Mouse (Mus musculus) forebrain, embryonic 14.5 days (tissue): ENCODE data around the gene Net1. TPM values are rescaled to one million over a fixed set of nuclear protein-coding genes. Genes with fewer than 3 reads are reported as not detected.

Experiments
- ATAC-seq: fragments of 200-750 bp; cut with Nextera tagmentation; 2 replicates; pipeline ENCODE4 v1.8.0; 2017; ENCODE audit warnings: mild to moderate bottlenecking, moderate library complexity
- DNase-seq: peaks from one replicate; pipeline ENCODE4 v3.0.0-alpha.2; 2015; ENCODE audit warnings: low spot score
- H3K27ac ChIP-seq: fragments of 300-500 bp; sonication (generic); 2 replicates; pipeline ENCODE4 v1.5.1; 2014; ENCODE audit warnings: low read depth, mild to moderate bottlenecking, control low read depth, low read length, moderate library complexity
- H3K27me3 ChIP-seq: fragments of 300-500 bp; sonication (generic); replicated peaks from 2 replicates; pipeline ENCODE4 v1.6.1; 2014; ENCODE audit warnings: low read length, control low read depth, mixed read lengths; ENCODE audit not compliant: control insufficient read depth, insufficient read depth
- H3K36me3 ChIP-seq: fragments of 300-500 bp; sonication (generic); 2 replicates; pipeline ENCODE4 v1.6.1; 2014; ENCODE audit warnings: low read length, control low read depth; ENCODE audit not compliant: control insufficient read depth, insufficient read depth
- H3K4me1 ChIP-seq: fragments of 300-500 bp; sonication (generic); 2 replicates; pipeline ENCODE4 v1.6.1; 2014; ENCODE audit warnings: antibody characterized with exemption, low read length, control low read depth; ENCODE audit not compliant: control insufficient read depth, insufficient read depth
- H3K4me2 ChIP-seq: fragments of 300-500 bp; sonication (generic); 2 replicates; pipeline ENCODE4 v1.6.1; 2014; ENCODE audit warnings: mild to moderate bottlenecking, control low read depth, low read length
- H3K4me3 ChIP-seq: fragments of 300-500 bp; sonication (generic); 2 replicates; pipeline ENCODE4 v1.5.1; 2014; ENCODE audit warnings: low read depth, low read length, control low read depth
- H3K9ac ChIP-seq: fragments of 300-500 bp; sonication (generic); 2 replicates; pipeline ENCODE4 v1.6.1; 2014; ENCODE audit warnings: mild to moderate bottlenecking, low read length, control low read depth, moderate library complexity
- H3K9me3 ChIP-seq: fragments of 300-500 bp; sonication (generic); replicated peaks from 2 replicates; pipeline ENCODE4 v1.6.1; 2016; ENCODE audit warnings: low read length, control low read depth, mixed read lengths; ENCODE audit not compliant: control insufficient read depth
- WGBS: fragments of 180-500 bp; shearing (Covaris S2); extraction: QIAGEN DNeasy Blood & Tissue Kit; methylation state at CpG from one replicate; pipeline ENCODE4 v1.1.7; 2014; 5-methylcytosine and 5-hydroxymethylcytosine counted together
- polyA plus RNA-seq: library from polyadenylated mRNA; unstranded; fragments of >200 nt; fragmentation: Nextera tagmentation; extraction: Ambion mirVana; gene quantifications from 2 replicates; pipeline ENCODE4 v1.2.1, GENCODE M21; 2014

Net1 gene
- polyA plus RNA-seq, 1 experiment from 2014 or later, result 11.1 TPM

DNA sequence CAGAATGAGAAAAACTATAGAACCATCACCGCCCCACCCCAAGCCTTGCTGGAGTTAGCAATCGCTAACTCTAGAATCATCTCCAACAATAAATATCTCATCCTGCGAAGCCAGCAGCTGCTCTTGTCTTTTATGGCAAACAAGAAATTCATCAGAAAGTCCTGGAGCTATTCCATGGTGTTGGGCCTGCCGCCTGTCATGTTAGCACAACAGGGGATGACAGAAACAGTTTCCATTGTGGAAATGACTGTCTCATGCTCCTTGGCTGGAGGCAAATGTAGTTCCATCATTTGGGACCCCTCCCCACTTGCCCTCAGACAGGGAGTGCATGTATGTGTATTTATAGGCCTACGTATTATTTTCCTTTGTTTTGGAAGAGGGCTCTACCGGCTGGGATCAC lies 41.6 kb downstream of the Net1 start:
- Histone ChIP-seq H3K9me3 (no peaks in the 10 kb centered on the region), H3K4me3 (no peak overlapping the region), H3K4me1 (no peaks in the 10 kb centered on the region), H3K27ac (no peak overlapping the region), H3K4me2 (no peak overlapping the region), H3K27me3 (no peaks in the 10 kb centered on the region), H3K9ac (no peak overlapping the region), H3K36me3 (no peaks in the 10 kb centered on the region; the same call in 1 of the 2 replicates)
- DNase-seq (peak; percentile 12), ATAC-seq (no peak)
- 83% methylated on average over 6 of the region's 6 CpGs for WGBS

DNA sequence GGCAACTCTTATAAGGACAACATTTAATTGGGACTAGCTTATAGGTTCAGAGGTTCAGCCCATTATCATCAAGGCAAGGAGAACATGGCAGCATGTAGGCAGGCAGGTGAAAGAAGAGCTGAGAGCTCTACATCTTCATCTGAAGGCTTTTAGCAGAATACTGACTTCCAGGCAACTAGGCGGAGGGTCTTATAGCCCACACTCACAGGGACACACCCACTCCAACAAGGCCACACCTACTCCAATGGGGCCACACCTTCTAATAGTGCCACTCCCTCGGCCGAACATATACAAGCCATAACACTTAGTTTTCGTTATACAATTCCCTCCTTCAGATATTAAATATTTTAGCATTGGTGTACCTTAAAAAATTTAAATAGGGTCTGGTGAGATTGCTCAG lies 45.2 kb downstream of the Net1 start:
- no peak overlapping the region for H3K4me2 ChIP-seq
- no peaks in the 10 kb centered on the region for H3K4me1 ChIP-seq
- no peaks in the 10 kb centered on the region for H3K9me3 ChIP-seq
- 94% methylated on average over 4 of the region's 4 CpGs for WGBS
- H3K27ac ChIP-seq, result no peak overlapping the region
- DNase-seq, result no peak
- no peak for ATAC-seq
- no peak overlapping the region for H3K4me3 ChIP-seq
- H3K27me3 ChIP-seq, result no peaks in the 10 kb centered on the region
- H3K9ac ChIP-seq, result no peak overlapping the region
- H3K36me3 ChIP-seq, result no peaks in the 10 kb centered on the region

DNA sequence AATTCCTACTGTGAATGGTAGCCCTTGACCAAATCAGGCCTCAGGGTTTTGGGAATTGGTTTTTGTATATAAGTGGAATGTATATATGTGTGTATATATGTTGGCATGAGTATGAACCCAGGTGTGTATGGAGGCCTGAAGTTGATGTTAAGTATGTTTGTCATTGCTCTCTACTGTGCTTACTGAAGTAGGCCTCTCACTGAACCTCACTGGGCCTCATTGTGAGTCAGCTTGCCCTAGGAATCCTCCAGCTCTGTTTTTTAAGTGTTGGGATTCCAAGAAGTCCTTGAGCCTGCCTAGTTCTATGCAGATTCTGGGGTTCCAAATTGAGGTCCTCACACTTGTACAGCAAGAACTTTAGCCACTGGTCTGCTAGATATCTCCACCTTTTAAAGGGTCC lies 48.1 kb downstream of the Net1 start:
- H3K27me3 ChIP-seq, result no peaks in the 10 kb centered on the region
- no peak overlapping the region for H3K27ac ChIP-seq
- H3K36me3 ChIP-seq, result no peaks in the 10 kb centered on the region
- H3K9me3 ChIP-seq, result no peaks in the 10 kb centered on the region
- H3K4me3 ChIP-seq, result no peak overlapping the region
- H3K4me2 ChIP-seq, result no peak overlapping the region
- no peak overlapping the region for H3K9ac ChIP-seq
- H3K4me1 ChIP-seq, result no peaks in the 10 kb centered on the region
- no peak for DNase-seq
- ATAC-seq, result no peak

DNA sequence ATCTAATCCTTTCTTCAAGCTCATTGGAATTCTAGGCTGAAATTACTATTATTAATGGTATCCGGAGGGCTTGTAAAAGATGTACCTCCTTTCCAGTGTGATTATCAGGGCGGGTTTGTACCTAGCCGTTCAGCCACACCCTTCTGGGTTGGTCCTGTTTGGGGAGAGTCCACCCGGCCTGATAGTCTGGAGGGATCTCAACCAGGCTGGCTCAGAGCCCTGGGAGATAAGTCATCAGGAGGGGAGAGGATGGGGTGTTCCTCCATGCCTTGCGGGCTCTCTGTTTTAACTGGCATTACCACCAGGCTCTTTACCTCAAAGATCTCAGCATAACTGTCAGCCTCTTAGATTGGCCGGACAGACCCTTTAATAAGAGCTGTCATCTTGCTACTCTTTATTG lies 50.9 kb downstream of the Net1 start:
- no peaks in the 10 kb centered on the region for H3K9me3 ChIP-seq
- no peaks in the 10 kb centered on the region for H3K27me3 ChIP-seq
- no peak overlapping the region for H3K4me2 ChIP-seq
- H3K36me3 ChIP-seq, result no peaks in the 10 kb centered on the region
- ATAC-seq (no peak), DNase-seq (no peak)
- no peak overlapping the region for H3K9ac ChIP-seq
- 94% methylated on average over 6 of the region's 6 CpGs for WGBS
- no peak overlapping the region for H3K4me3 ChIP-seq
- H3K4me1 ChIP-seq, result no peaks in the 10 kb centered on the region
- no peak overlapping the region for H3K27ac ChIP-seq

DNA sequence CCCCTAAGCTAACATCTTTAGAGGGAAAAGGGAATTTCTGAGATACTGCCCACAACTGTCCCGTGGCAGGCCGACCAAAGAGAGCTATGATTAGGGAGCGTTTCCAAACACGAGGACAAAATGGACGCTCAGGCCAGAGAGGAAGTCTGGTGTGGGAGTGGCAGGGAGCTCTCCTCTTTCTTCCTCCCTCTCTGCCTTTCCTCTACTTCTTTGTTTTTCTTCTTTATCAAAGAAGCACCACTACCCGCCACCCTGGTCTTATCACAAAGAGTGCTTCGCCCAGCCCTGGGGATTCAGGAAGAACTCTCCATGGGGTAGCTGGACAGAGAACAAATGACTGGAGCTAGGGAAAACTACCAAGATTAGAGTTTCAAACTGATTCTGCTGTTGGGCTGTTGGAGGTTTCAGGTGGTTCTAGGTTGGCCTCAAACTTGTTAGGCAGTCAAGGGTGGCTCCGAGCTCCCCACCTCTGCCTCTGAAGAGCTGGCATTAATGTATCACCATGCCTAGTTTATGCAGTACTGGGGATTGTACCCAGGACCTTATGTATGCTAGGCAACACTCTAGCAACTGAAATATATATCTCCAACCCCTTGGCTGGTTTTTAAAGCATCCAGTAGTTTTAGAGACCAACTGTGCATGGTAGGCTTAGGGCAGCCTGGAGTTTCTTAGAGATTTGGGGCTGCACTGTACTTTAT lies 51.5 kb downstream of the Net1 start:
- WGBS, result 83% methylated on average over 8 of the region's 8 CpGs
- Histone ChIP-seq H3K9me3 (no peaks in the 10 kb centered on the region), H3K4me3 (no peak overlapping the region), H3K4me1 (no peaks in the 10 kb centered on the region), H3K27ac (no peak overlapping the region), H3K9ac (no peak overlapping the region), H3K4me2 (no peak overlapping the region), H3K27me3 (no peaks in the 10 kb centered on the region), H3K36me3 (no peaks in the 10 kb centered on the region)
- ATAC-seq, result no peak
- DNase-seq, result no peak

DNA sequence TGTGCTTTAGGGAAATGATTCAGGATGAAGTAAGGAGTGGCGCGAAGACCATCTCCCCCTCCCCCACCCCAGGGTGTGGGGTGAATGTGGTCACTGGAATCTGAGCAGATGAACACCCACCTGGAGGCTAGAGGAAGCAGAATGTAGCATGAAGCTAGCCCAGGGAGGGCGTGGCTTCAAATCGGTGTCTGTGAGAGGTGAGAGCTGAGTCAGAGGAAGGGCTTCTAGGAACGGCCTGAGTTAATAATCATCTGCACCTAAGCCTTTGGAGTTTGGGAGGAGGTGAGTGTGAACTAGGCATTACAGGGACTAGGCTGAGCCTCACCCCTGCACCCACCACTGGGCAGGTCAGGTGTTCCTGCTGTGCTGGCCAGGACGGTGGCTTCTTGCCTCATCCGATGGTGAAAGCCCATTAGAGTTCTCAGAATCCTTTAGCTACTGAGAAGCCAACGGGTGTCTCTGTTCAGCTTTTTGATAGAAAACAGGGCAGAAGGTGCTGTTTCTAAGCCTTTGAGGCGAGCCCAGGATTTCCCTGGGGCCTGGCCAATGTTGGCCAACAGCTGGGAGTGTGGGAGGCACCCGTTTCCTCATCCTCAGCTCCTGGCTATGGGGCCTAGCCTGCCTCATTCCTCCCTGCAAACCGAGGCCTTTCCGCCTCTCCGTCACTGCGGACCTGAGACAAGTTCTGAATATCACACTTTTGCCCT lies 52.2 kb downstream of the Net1 start:
- no peak overlapping the region for H3K27ac ChIP-seq
- no peaks in the 10 kb centered on the region for H3K36me3 ChIP-seq
- no peak for DNase-seq
- H3K4me3 ChIP-seq, result no peak overlapping the region
- no peaks in the 10 kb centered on the region for H3K27me3 ChIP-seq
- no peak overlapping the region for H3K9ac ChIP-seq
- no peak for ATAC-seq
- no peaks in the 10 kb centered on the region for H3K4me1 ChIP-seq
- 89% methylated on average over 14 of the region's 14 CpGs for WGBS
- H3K9me3 ChIP-seq, result no peaks in the 10 kb centered on the region
- H3K4me2 ChIP-seq, result no peak overlapping the region

DNA sequence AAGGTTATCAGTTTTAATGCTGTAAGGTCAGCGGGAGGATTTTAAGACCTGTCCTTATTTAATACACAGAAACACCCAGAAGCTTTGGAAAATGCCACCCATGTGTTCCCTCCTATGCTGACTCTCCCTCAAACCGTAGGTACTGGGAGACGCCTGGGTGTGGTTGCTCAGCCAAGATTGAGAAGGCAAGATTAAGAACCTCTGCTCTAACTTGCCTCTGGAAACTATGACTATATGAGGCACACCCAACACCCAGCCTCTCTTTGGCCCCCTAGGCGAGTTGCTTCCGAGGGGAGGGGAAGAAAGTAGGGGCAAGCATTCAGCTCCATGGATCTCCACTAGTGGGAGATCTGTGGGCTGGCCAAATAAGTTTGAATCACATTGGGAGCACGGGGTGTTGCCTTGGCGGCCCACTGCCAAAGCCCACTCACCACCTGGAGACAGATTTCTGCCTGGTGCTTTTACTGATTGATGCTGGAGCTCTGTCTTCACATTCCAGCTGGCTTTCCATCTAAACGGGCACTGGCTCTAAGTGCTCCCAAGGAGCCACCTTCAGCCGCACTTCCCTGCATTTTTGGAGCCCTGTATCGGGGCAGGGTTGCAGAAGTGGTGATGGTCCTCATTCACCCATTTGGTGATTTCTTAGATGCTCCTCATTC lies 55.0 kb downstream of the Net1 start:
- H3K9ac ChIP-seq, result no peak overlapping the region
- no peak overlapping the region for H3K27ac ChIP-seq
- H3K4me1 ChIP-seq, result no peaks in the 10 kb centered on the region
- H3K27me3 ChIP-seq, result no peaks in the 10 kb centered on the region
- H3K4me3 ChIP-seq, result no peak overlapping the region
- DNase-seq (no peak), ATAC-seq (no peak)
- WGBS, result 89% methylated on average over 10 of the region's 10 CpGs
- H3K36me3 ChIP-seq, result no peaks in the 10 kb centered on the region
- no peaks in the 10 kb centered on the region for H3K9me3 ChIP-seq
- no peak overlapping the region for H3K4me2 ChIP-seq

DNA sequence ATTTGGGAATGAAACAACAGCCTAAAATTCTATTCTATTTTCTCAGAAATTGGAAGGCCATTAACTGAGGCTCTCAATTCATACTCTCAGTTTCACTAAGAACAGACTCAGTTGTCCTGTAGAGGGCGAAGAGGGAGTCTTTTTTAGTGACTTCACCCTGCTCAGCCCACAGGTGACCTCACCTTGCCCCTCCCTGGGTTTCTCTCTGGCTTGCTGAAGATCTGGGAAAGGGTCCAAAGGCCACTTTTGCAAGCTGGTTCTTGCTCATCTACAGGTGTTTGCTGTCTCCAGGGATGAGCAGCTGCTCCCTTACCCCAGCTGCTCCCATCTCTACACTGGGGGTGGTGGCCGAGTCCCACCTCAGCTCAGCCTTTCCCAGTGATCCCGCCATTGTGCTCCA lies 55.7 kb downstream of the Net1 start:
- no peak for DNase-seq
- Histone ChIP-seq H3K27ac (no peak overlapping the region), H3K4me3 (no peak overlapping the region), H3K36me3 (no peaks in the 10 kb centered on the region), H3K4me2 (no peak overlapping the region), H3K9ac (no peak overlapping the region), H3K27me3 (no peaks in the 10 kb centered on the region), H3K9me3 (no peaks in the 10 kb centered on the region), H3K4me1 (no peaks in the 10 kb centered on the region)
- ATAC-seq, result no peak
- WGBS, result 67% methylated on average over 3 of the region's 3 CpGs

DNA sequence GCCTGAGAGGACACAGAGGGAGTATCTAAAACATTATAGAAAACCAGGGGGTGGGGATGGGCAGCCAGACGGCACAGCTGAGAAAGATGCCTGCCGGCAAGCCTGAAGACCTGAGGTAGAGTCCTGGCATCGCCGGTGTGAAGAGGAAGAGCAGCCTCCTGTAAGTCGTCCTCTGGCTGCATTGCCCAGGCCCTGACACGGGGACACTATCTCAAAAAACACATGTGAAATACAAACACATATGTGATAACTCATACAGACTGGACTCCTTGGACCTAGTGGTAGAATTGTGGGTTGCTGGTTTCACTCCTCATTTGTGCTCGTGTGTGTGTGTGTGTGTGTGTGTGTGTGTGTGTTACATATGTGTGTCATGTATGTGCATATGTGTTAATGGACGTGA lies 56.8 kb downstream of the Net1 start:
- H3K9me3 ChIP-seq, result no peaks in the 10 kb centered on the region
- 93% methylated on average over 8 of the region's 8 CpGs for WGBS
- H3K4me1 ChIP-seq, result no peaks in the 10 kb centered on the region
- DNase-seq (no peak), ATAC-seq (no peak)
- H3K4me2 ChIP-seq, result no peak overlapping the region
- no peaks in the 10 kb centered on the region for H3K36me3 ChIP-seq
- no peak overlapping the region for H3K9ac ChIP-seq
- H3K27me3 ChIP-seq, result no peaks in the 10 kb centered on the region
- H3K4me3 ChIP-seq, result no peak overlapping the region
- no peak overlapping the region for H3K27ac ChIP-seq
